Mouse (Mus musculus) kidney, adult 18-20 months (tissue): ENCODE results near the gene Nr4a1.
A peak's percentile ranks its signal among the peaks of the same experiment; 100 is the strongest.

Source experiments
- DNase-seq: peaks from one replicate; pipeline ENCODE4 v3.0.0; 2021

Gene Nr4a1

GRCm38 (mm10) chr15:101316913-101317813 lies 63.1 kb downstream of the Nr4a1 start:
- DNase-seq = peak; percentile 24

- DNase-seq = no peak
Measured at GRCm38 (mm10) chr15:101317814-101318500, 63.9 kb downstream of the Nr4a1 start.

GRCm38 (mm10) chr15:101318889-101319765 lies 65.1 kb downstream of the Nr4a1 start:
- peak; percentile 28 for DNase-seq

GRCm38 (mm10) chr15:101320010-101320617 lies 66.0 kb downstream of the Nr4a1 start:
- no peak for DNase-seq

GRCm38 (mm10) chr15:101320618-101321041 lies 66.6 kb downstream of the Nr4a1 start:
- DNase-seq = peak; percentile 51

DNA sequence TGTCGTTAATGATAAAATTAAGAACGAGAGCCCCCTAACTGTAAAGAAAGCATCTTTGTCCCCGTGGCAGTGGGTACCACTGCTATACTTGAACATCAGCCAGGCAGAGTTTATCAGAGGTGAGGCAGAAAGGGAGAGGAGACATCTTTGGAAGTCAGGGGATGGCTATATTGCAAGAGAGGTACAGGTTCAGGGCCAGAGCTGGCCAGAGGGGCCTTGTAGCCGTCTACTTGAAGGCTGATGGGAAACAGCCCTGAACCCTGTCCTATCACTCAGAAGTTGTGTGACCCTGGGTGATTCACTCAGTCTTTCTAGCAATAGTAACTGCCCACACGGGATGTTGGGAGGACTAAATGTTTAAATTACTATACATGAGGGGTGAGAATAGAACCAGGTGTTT lies 67.1 kb downstream of the Nr4a1 start:
- no peak for DNase-seq

DNA sequence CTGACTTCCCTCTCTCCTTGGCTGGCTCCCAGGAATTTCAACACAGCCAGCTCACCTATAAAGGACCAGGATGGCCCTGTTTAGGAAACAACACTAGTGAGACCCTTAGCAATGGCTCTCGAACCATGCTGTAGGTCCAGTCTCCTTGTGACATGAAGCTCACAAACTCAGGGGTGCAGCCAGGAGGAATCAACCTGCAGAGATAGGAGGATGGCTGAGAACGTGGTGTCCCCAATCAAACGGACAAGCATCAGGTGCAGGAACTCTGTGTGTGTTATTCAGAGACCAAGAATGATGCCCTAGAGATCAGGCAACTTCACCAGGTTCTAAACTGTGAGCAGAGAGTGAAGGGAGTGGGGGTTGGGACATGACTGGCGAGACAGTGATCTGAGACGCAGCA lies 68.0 kb downstream of the Nr4a1 start:
- DNase-seq = no peak

DNA sequence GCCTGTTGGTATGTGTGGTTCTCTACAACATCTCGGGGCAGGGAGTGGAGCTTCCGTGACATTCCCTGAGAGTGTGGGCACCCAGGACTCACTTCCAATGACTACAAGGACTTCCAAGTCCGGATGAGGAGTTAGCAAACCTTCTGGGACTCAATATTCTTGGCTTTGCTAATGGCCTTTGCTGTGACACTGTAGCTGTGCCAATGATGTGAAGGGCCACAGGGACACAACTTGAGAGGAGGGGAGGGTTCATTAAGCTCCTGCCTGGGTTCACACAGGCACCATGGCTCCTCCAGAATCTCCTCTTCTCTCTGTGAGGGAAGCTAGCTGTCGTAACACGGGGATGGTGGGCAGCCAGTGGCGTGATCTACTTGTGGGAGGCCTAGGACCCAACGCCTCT lies 68.6 kb downstream of the Nr4a1 start:
- DNase-seq = no peak

GRCm38 (mm10) chr15:101323511-101323910 lies 69.4 kb downstream of the Nr4a1 start:
- no peak for DNase-seq
